Comparison of ENCODE assay signal across 8 mouse cellular contexts in the genomic region with DNA sequence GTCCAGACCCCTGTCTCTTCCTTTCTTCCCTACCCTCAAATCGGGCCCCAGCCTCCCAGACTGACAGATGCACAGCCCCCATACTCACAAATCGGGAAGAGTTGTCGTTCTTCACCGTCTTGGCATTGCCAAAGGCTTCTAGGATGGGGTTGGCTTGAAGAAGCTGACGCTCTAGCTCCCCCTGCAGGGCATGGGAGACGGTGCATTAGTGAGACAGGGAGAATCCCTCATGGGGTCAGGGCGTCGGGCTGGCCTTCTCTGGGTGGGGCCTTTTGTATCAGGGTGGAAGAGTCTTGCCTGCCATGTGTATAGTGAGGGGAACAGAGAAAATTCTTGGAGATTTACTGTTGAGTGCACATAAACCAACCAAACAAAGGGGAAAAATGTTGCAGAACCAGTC. TPM values are rescaled to one million over a fixed set of nuclear protein-coding genes. Genes with fewer than 3 reads are reported as not detected.
DNase-seq lines count a peak whose midpoint lies in the region; ATAC-seq and TF ChIP-seq lines count a peak whose summit lies in the region.
"Had no signal": no experiment of that assay in that cellular context is flagged by ENCODE, and none has a peak within 500 bp of the region (broad histone marks: within the 10 kb centered on the region; RNA-seq: fewer than 3 reads in every experiment).

No protein-coding gene starts in this region.

- H3K79me2 ChIP-seq in MEL (ENCODE audit: control insufficient read depth, insufficient read depth, low read length, poor library complexity) = no peaks in the 10 kb centered on the region

- 14% methylated on average over 8 of the region's 8 CpGs for WGBS in embryonic facial prominence, embryonic 11.5 days
- WGBS in limb, embryonic 11.5 days = 13% methylated on average over 8 of the region's 8 CpGs

- no peak overlapping the region for H3K4me2 ChIP-seq in embryonic facial prominence, embryonic 11.5 days (ENCODE audit: low read depth, low read length)
- no peak overlapping the region for H3K4me2 ChIP-seq in limb, embryonic 11.5 days (ENCODE audit: low read depth, severe bottlenecking)

- H3K27ac ChIP-seq in MEL (ENCODE audit: control insufficient read depth, low read depth, low read length) = no peak overlapping the region
- H3K27ac ChIP-seq in embryonic facial prominence, embryonic 11.5 days (replicated peaks; ENCODE audit: low read depth, low read length) = no peak overlapping the region
- no peak overlapping the region for H3K27ac ChIP-seq in limb, embryonic 11.5 days (replicated peaks; ENCODE audit: low read depth, low read length)

- H3K9me3 ChIP-seq in MEL (replicated peaks; ENCODE audit: insufficient read depth, low read length) = no peaks in the 10 kb centered on the region
- no peaks in the 10 kb centered on the region for H3K9me3 ChIP-seq in embryonic facial prominence, embryonic 11.5 days (replicated peaks; ENCODE audit: control insufficient read depth, low read length)
- no peaks in the 10 kb centered on the region for H3K9me3 ChIP-seq in limb, embryonic 11.5 days (ENCODE audit: control insufficient read depth, low read length)

- no peak overlapping the region for H3K9ac ChIP-seq in MEL (ENCODE audit: control insufficient read depth, low read depth, low read length, poor library complexity, severe bottlenecking)
- H3K9ac ChIP-seq in embryonic facial prominence, embryonic 11.5 days (replicated peaks; ENCODE audit: low read length) = no peak overlapping the region
- no peak overlapping the region for H3K9ac ChIP-seq in limb, embryonic 11.5 days (ENCODE audit: low read length)

- ATAC-seq in embryonic facial prominence, embryonic 11.5 days (replicated peaks; ENCODE audit: insufficient number of reproducible peaks, low FRiP score, low TSS enrichment, low read depth) = no peak
- no peak for ATAC-seq in limb, embryonic 11.5 days (ENCODE audit: insufficient number of reproducible peaks, low FRiP score, low TSS enrichment, low read depth)

- TF ChIP-seq RAD21 in MEL (IDR thresholded peaks at IDR 0.05; ENCODE audit: low read depth, low read length) = no peak; the same call in 1 of the 2 replicates

- H3K4me3 ChIP-seq in MEL (ENCODE audit: control insufficient read depth in 1 of 2, insufficient read depth in 1 of 2, low read depth in 2 of 2, low read length in 2 of 2) = no peak overlapping the region
- H3K4me3 ChIP-seq in embryonic facial prominence, embryonic 11.5 days (ENCODE audit: low read depth, low read length) = no peak overlapping the region
- no peak overlapping the region for H3K4me3 ChIP-seq in limb, embryonic 11.5 days (ENCODE audit: low read depth, low read length)

- no peak for TF ChIP-seq EP300 in MEL (IDR thresholded peaks at IDR 0.05; ENCODE audit: low read depth in 1 of 2, low read length in 2 of 2)

- TF ChIP-seq CTCF in MEL (IDR thresholded peaks at IDR 0.05 in 2 of 3, conservative IDR thresholded peaks at IDR 0.05 in 1 of 3; ENCODE audit: control insufficient read depth in 1 of 3, insufficient read depth in 1 of 3, low read depth in 2 of 3, low read length in 3 of 3, poor library complexity in 1 of 3, severe bottlenecking in 1 of 3) = peak; percentile 64 to 84 (median 79)

- H3K4me1 ChIP-seq in MEL (ENCODE audit: control insufficient read depth in 1 of 2, insufficient read depth in 2 of 2, low read length in 2 of 2) = peaks cover 0 to 2% of the 10 kb centered on the region in 2 experiments; a peak in 1 of 4 replicates
- no peaks in the 10 kb centered on the region for H3K4me1 ChIP-seq in embryonic facial prominence, embryonic 11.5 days (ENCODE audit: control insufficient read depth, insufficient read depth, low read length)
- no peaks in the 10 kb centered on the region for H3K4me1 ChIP-seq in limb, embryonic 11.5 days (ENCODE audit: control insufficient read depth, insufficient read depth, low read length)

- no peak for TF ChIP-seq POLR2A in MEL (IDR thresholded peaks at IDR 0.05; ENCODE audit: control insufficient read depth in 1 of 2, insufficient read depth in 1 of 2, low read depth in 1 of 2, low read length in 2 of 2, poor library complexity in 1 of 2)

- no peaks in the 10 kb centered on the region for H3K27me3 ChIP-seq in MEL (ENCODE audit: control insufficient read depth in 1 of 2, insufficient read depth in 2 of 2, low read length in 2 of 2)
- H3K27me3 ChIP-seq in embryonic facial prominence, embryonic 11.5 days (ENCODE audit: control insufficient read depth, insufficient read depth, low read length) = no peaks in the 10 kb centered on the region
- H3K27me3 ChIP-seq in limb, embryonic 11.5 days (ENCODE audit: control insufficient read depth, insufficient read depth, low read length) = no peaks in the 10 kb centered on the region

- intact Hi-C loops in left cerebral cortex, postnatal 14 days (cut with DNase I) = no loop called here
- intact Hi-C loops in left cerebral cortex, postnatal 10 days (cut with DNase I) = no loop called here

- DNase-seq in left cerebral cortex, postnatal 14 days (ENCODE audit: low spot score in 2 of 2) = peak; percentile 43 to 56
- no peak for DNase-seq in left cerebral cortex, postnatal 10 days (ENCODE audit: extremely low spot score in 1 of 2, low spot score in 2 of 2)
- peak; percentile 54 for DNase-seq in MEL (ENCODE audit: low read depth, low spot score)
- peak; percentile 70 for DNase-seq in adrenal gland, postnatal 10 days
- peak; percentile 71 for DNase-seq in embryonic facial prominence, embryonic 11.5 days (ENCODE audit: low spot score)
- DNase-seq in limb, embryonic 11.5 days (ENCODE audit: low spot score) = peak; percentile 68
- peak; percentile 26 to 66 for DNase-seq in spleen, adult 18-20 months

- H3K36me3 ChIP-seq in MEL (ENCODE audit: control insufficient read depth in 1 of 2, insufficient read depth in 2 of 2, low read length in 2 of 2) = no peaks in the 10 kb centered on the region
- H3K36me3 ChIP-seq in embryonic facial prominence, embryonic 11.5 days (replicated peaks; ENCODE audit: control insufficient read depth, insufficient read depth, low read depth, low read length) = no peaks in the 10 kb centered on the region
- no peaks in the 10 kb centered on the region for H3K36me3 ChIP-seq in limb, embryonic 11.5 days (ENCODE audit: control insufficient read depth, insufficient read depth, low read length)

TF ChIP-seq in MEL, 35 proteins besides CTCF, POLR2A, EP300 and RAD21:
- TF ChIP-seq TCF12 (IDR thresholded peaks at IDR 0.05; ENCODE audit: low read depth, low read length) = no peak
- 0 out of 2 replicates have a peak, but pooled peaks have one; percentile 5 for TF ChIP-seq SMC3 (IDR thresholded peaks at IDR 0.05; ENCODE audit: low read depth, low read length)
- no peak for TF ChIP-seq GABPA (IDR thresholded peaks at IDR 0.05; ENCODE audit: low read depth, low read length)
- no peak for TF ChIP-seq ZMIZ1 (IDR thresholded peaks at IDR 0.05; ENCODE audit: low read depth, low read length)
- TF ChIP-seq ELF1 (IDR thresholded peaks at IDR 0.05; ENCODE audit: low read depth, low read length) = no peak

RNA-seq across cellular contexts. Expression of a gene that starts 15.1 kb away (rescaled TPM):
- total RNA-seq in left cerebral cortex, postnatal 14 days (2021) = 10 to 100 TPM in 1 of 2 experiments, 1 to 10 TPM in 1; 8.8 to 14.5 TPM
- total RNA-seq in left cerebral cortex, postnatal 10 days (2021) = 1 to 10 TPM; 9.1 to 9.7 TPM
- total RNA-seq in MEL (2012; rRNA removed) = under 0.01 and 0.07 TPM in 2 replicates
- polyA plus RNA-seq in MEL (2012; ENCODE audit: insufficient read depth in 1 of 2, insufficient read length in 2 of 2, low read depth in 1 of 2, low replicate concordance in 2 of 2, missing spikeins in 1 of 2) = under 1 TPM in 1 of 2 experiments, not detected in 1; 0.08 TPM
- total RNA-seq in adrenal gland, postnatal 10 days (2021) = 1 to 10 TPM; 5.5 to 9.8 TPM
- 2.1 and 4.5 TPM in 2 replicates for polyA plus RNA-seq in embryonic facial prominence, embryonic 11.5 days (2014; fragmentation: Nextera tagmentation; extraction: Ambion mirVana)
- polyA plus RNA-seq in limb, embryonic 11.5 days (2014; fragmentation: Nextera tagmentation; extraction: Ambion mirVana) = 1.9 and 2.1 TPM in 2 replicates

RNA-seq across cellular contexts. Expression of a gene that starts 53.0 kb away (rescaled TPM):
- not detected for total RNA-seq in left cerebral cortex, postnatal 14 days (2021)
- total RNA-seq in left cerebral cortex, postnatal 10 days (2021) = not detected
- total RNA-seq in MEL (2012; rRNA removed) = not detected in 2 replicates
- not detected for polyA plus RNA-seq in MEL (2012; ENCODE audit: insufficient read depth in 1 of 2, insufficient read length in 2 of 2, low read depth in 1 of 2, low replicate concordance in 2 of 2, missing spikeins in 1 of 2)
- not detected for total RNA-seq in adrenal gland, postnatal 10 days (2021)
- polyA plus RNA-seq in embryonic facial prominence, embryonic 11.5 days (2014; fragmentation: Nextera tagmentation; extraction: Ambion mirVana) = not detected in 2 replicates
- polyA plus RNA-seq in limb, embryonic 11.5 days (2014; fragmentation: Nextera tagmentation; extraction: Ambion mirVana) = not detected in 2 replicates
- polyA plus RNA-seq: large intestine, adult 2 months had no signal

Comparison
In these comparisons a context has a peak if more than half of its experiments do, and no peak if none do; other contexts are left out.
1. DNase-seq: peak in left cerebral cortex, postnatal 14 days (2 of 2), MEL (single experiment), adrenal gland, postnatal 10 days (single experiment), embryonic facial prominence, embryonic 11.5 days (single experiment), limb, embryonic 11.5 days (single experiment) and spleen, adult 18-20 months (2 of 2); none in left cerebral cortex, postnatal 10 days (0 of 2).